Mouse (Mus musculus) embryonic facial prominence, embryonic 11.5 days (tissue): Measurements from ENCODE around the gene Camk2n2. TPM values are rescaled to one million over a fixed set of nuclear protein-coding genes. Genes with fewer than 3 reads are reported as not detected.

Source experiments
- ATAC-seq: fragments of 200-750 bp; cut with Nextera tagmentation; replicated peaks from 2 replicates; pipeline ENCODE4 v1.8.0; 2017; ENCODE audit warnings: low read depth; ENCODE audit not compliant: insufficient number of reproducible peaks, low FRiP score, low TSS enrichment
- DNase-seq: peaks from one replicate; pipeline ENCODE4 v3.0.0-alpha.2; 2015; ENCODE audit warnings: low spot score
- H3K27ac ChIP-seq: fragments of 300-500 bp; sonication (generic); replicated peaks from 2 replicates; pipeline ENCODE4 v1.5.1; 2014; ENCODE audit warnings: mild to moderate bottlenecking, low read depth, low read length, control low read depth
- H3K27me3 ChIP-seq: fragments of 300-500 bp; sonication (generic); 2 replicates; pipeline ENCODE4 v1.6.1; 2014; ENCODE audit warnings: mild to moderate bottlenecking, low read length, moderate library complexity, mixed read lengths; ENCODE audit not compliant: control insufficient read depth, insufficient read depth
- H3K36me3 ChIP-seq: fragments of 300-500 bp; sonication (generic); replicated peaks from 2 replicates; pipeline ENCODE4 v1.6.1; 2014; ENCODE audit warnings: low read depth, mild to moderate bottlenecking, low read length, moderate library complexity, mixed read lengths; ENCODE audit not compliant: control insufficient read depth, insufficient read depth
- H3K4me1 ChIP-seq: fragments of 300-500 bp; sonication (generic); 2 replicates; pipeline ENCODE4 v1.6.1; 2014; ENCODE audit warnings: low read length, mixed read lengths; ENCODE audit not compliant: control insufficient read depth, insufficient read depth
- H3K4me2 ChIP-seq: fragments of 300-500 bp; sonication (generic); 2 replicates; pipeline ENCODE4 v1.6.1; 2014; ENCODE audit warnings: low read depth, mild to moderate bottlenecking, control low read depth, low read length, moderate library complexity
- H3K4me3 ChIP-seq: fragments of 300-500 bp; sonication (generic); 2 replicates; pipeline ENCODE4 v1.5.1; 2014; ENCODE audit warnings: low read depth, low read length, control low read depth
- H3K9ac ChIP-seq: fragments of 300-500 bp; sonication (generic); replicated peaks from 2 replicates; pipeline ENCODE4 v1.6.1; 2014; ENCODE audit warnings: mild to moderate bottlenecking, control low read depth, low read length
- H3K9me3 ChIP-seq: fragments of 300-500 bp; sonication (generic); replicated peaks from 2 replicates; pipeline ENCODE4 v1.6.1; 2016; ENCODE audit warnings: mild to moderate bottlenecking, low read length, inconsistent platforms, mixed read lengths; ENCODE audit not compliant: control insufficient read depth
- WGBS: fragments of 180-500 bp; shearing (Covaris S2); extraction: QIAGEN DNeasy Blood & Tissue Kit; methylation state at CpG from one replicate; pipeline ENCODE4 v1.1.7; 2014; 5-methylcytosine and 5-hydroxymethylcytosine counted together
- polyA plus RNA-seq: library from polyadenylated mRNA; unstranded; fragments of >200 nt; fragmentation: Nextera tagmentation; extraction: Ambion mirVana; gene quantifications from 2 replicates; pipeline ENCODE4 v1.2.1, GENCODE M21; 2014

Camk2n2 gene
- polyA plus RNA-seq, 1 experiment from 2014 or later, result 1.8 TPM

GRCm38 (mm10) chr16:20643911-20644310 lies 22.8 kb upstream of the Camk2n2 start:
- 84% methylated on average over 7 of the region's 7 CpGs for WGBS
- no peak overlapping the region for H3K9ac ChIP-seq

GRCm38 (mm10) chr16:20642161-20642560 lies 21.1 kb upstream of the Camk2n2 start:
- DNase-seq (peak; percentile 80), ATAC-seq (no peak; the same call in 1 of the 2 replicates)
- H3K4me1 ChIP-seq, result no peaks in the 10 kb centered on the region
- H3K9me3 ChIP-seq, result no peaks in the 10 kb centered on the region
- no peaks in the 10 kb centered on the region for H3K36me3 ChIP-seq
- no peak overlapping the region for H3K27ac ChIP-seq
- H3K27me3 ChIP-seq, result no peaks in the 10 kb centered on the region
- H3K9ac ChIP-seq, result no peak overlapping the region
- no peak overlapping the region for H3K4me3 ChIP-seq
- WGBS, result 3% methylated on average over 8 of the region's 8 CpGs
- no peak overlapping the region for H3K4me2 ChIP-seq

More at GRCm38 (mm10) chr16:20643911-20644310, 22.8 kb upstream of the Camk2n2 start:
- no peak overlapping the region for H3K4me3 ChIP-seq
- H3K27ac ChIP-seq, result no peak overlapping the region
- ATAC-seq, result no peak
- H3K27me3 ChIP-seq, result no peaks in the 10 kb centered on the region
- no peaks in the 10 kb centered on the region for H3K36me3 ChIP-seq
- H3K9me3 ChIP-seq, result no peaks in the 10 kb centered on the region
- DNase-seq, result no peak
- H3K4me1 ChIP-seq, result no peaks in the 10 kb centered on the region
- H3K4me2 ChIP-seq, result no peak overlapping the region

- Histone ChIP-seq H3K4me2 (no peak overlapping the region), H3K9ac (no peak overlapping the region), H3K4me1 (no peaks in the 10 kb centered on the region), H3K9me3 (no peaks in the 10 kb centered on the region), H3K27me3 (no peaks in the 10 kb centered on the region), H3K4me3 (no peak overlapping the region), H3K36me3 (no peaks in the 10 kb centered on the region), H3K27ac (no peak overlapping the region)
- no peak for DNase-seq
- WGBS, result 87% methylated on average over 8 of the region's 8 CpGs
- no peak for ATAC-seq
These were observed 17.3 kb upstream of the Camk2n2 start for GRCm38 (mm10) chr16:20638367-20638766.

GRCm38 (mm10) chr16:20637410-20637809 lies 16.3 kb upstream of the Camk2n2 start:
- no peak overlapping the region for H3K4me3 ChIP-seq
- H3K27ac ChIP-seq, result no peak overlapping the region
- ATAC-seq (no peak), DNase-seq (no peak)
- H3K4me1 ChIP-seq, result no peaks in the 10 kb centered on the region
- no peak overlapping the region for H3K9ac ChIP-seq
- H3K4me2 ChIP-seq, result no peak overlapping the region
- H3K27me3 ChIP-seq, result no peaks in the 10 kb centered on the region
- no peaks in the 10 kb centered on the region for H3K36me3 ChIP-seq
- no peaks in the 10 kb centered on the region for H3K9me3 ChIP-seq
- WGBS, result 75% methylated on average over 8 of the region's 8 CpGs

- peak within 1 kb of the TSS; percentile 52 for H3K4me3 ChIP-seq
- WGBS, result 8% methylated on average over 54 of the region's 54 CpGs
- H3K9me3 ChIP-seq, result no peaks in the 10 kb centered on the region
- no peaks in the 10 kb centered on the region; the same call in 1 of the 2 replicates for H3K27me3 ChIP-seq
- peak within 1 kb of the TSS; percentile 96 for H3K4me2 ChIP-seq
- peak within 1 kb of the TSS; percentile 72 for H3K9ac ChIP-seq
- no peak within 1 kb of the TSS for H3K27ac ChIP-seq
- H3K36me3 ChIP-seq, result no peaks in the 10 kb centered on the region
- no peaks in the 10 kb centered on the region for H3K4me1 ChIP-seq
- DNase-seq, result peak; percentile 41
- peak; percentile 55; the same call in 1 of the 2 replicates for ATAC-seq
These were observed 8.9 kb upstream of the Camk2n2 start, which contains the start of gene Ece2 for GRCm38 (mm10) chr16:20629731-20630634. Gene Ece2 (plus strand): TSS chr16:20629828.

- no peaks in the 10 kb centered on the region for H3K4me1 ChIP-seq
- no peak overlapping the region for H3K27ac ChIP-seq
- DNase-seq (peak; percentile 4), ATAC-seq (no peak)
- H3K4me2 ChIP-seq, result no peak overlapping the region
- no peak overlapping the region for H3K4me3 ChIP-seq
- H3K9ac ChIP-seq, result no peak overlapping the region
- no peaks in the 10 kb centered on the region; the same call in 1 of the 2 replicates for H3K27me3 ChIP-seq
- 59% methylated on average over 11 of the region's 11 CpGs for WGBS
- no peaks in the 10 kb centered on the region for H3K9me3 ChIP-seq
- H3K36me3 ChIP-seq, result no peaks in the 10 kb centered on the region
These were observed 7.8 kb upstream of the Camk2n2 start for GRCm38 (mm10) chr16:20628871-20629391.

- DNase-seq (no peak), ATAC-seq (no peak)
- H3K36me3 ChIP-seq, result no peaks in the 10 kb centered on the region
- no peaks in the 10 kb centered on the region for H3K9me3 ChIP-seq
- no peak overlapping the region for H3K9ac ChIP-seq
- no peaks in the 10 kb centered on the region for H3K4me1 ChIP-seq
- WGBS, result 58% methylated on average over 2 of the region's 2 CpGs
- H3K27ac ChIP-seq, result no peak overlapping the region
- no peak overlapping the region for H3K4me2 ChIP-seq
- peaks cover 13% of the 10 kb centered on the region for H3K27me3 ChIP-seq
- no peak overlapping the region for H3K4me3 ChIP-seq
These were observed 2.1 kb upstream of the Camk2n2 start for GRCm38 (mm10) chr16:20623211-20623610.
